Mouse (Mus musculus): Measurements from ENCODE around the gene Spty2d1.
"Not testable (repeated sequence)": the region's sequence is repeated elsewhere in the genome, so short reads cannot be mapped to it uniquely, and the experiment has no call there.

Gene Spty2d1

DNA sequence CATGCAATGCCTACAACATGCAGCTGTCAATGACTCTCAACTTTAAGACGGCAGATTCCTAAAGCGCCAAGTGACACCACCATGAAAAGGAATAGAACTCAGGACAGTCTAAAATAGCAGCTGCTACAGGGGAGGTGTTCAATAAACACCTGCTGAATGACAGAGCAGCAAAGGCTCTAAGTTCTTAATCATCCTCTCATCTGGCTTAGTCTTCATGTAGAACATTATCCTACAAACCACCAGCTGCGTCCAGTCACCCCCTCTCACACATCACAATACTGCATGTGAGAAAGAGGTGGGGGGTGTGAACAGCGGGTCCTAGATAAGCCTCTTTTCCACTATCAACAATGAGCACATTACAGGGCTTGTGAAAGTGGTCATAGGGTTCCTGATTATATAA is 11.2 kb downstream of the Spty2d1 start:
- in situ Hi-C loops (cut with MboI, MseI), result no loop called here

GRCm38 (mm10) chr7:46995558-46995957 is 12.7 kb downstream of the Spty2d1 start:
- in situ Hi-C loops (cut with MboI, MseI), result no loop called here

GRCm38 (mm10) chr7:46993079-46993478 is 15.1 kb downstream of the Spty2d1 start:
- in situ Hi-C loops (cut with MboI, MseI), result no loop called here

DNA sequence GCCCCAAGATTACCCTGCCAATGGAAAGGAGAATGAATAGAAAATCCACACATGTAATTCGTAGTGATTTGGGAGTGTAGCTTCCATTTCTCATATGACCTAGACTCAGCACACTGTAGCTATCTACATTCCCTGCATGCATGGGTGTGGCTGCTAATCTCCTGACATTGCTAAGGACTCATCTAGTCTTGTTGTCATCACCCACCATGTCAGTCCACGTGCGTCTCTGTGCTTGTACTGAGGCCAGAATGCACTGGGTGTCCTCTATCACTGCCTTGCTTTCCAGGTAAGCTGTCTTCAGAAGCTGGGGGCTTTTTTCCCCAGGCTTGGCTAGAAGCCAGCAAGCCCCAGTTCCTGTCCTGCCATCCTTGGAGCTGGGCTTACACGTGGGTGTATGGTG is 18.8 kb downstream of the Spty2d1 start:
- in situ Hi-C loops (cut with MboI, MseI), result not testable (repeated sequence)

GRCm38 (mm10) chr7:46987073-46987472 is 21.1 kb downstream of the Spty2d1 start:
- in situ Hi-C loops (cut with MboI, MseI), result no loop called here

GRCm38 (mm10) chr7:46986646-46987045 is 21.6 kb downstream of the Spty2d1 start:
- in situ Hi-C loops (cut with MboI, MseI), result no loop called here

GRCm38 (mm10) chr7:46985718-46986505 is 22.3 kb downstream of the Spty2d1 start:
- in situ Hi-C loops (cut with MboI, MseI), result no loop called here

- in situ Hi-C loops (cut with MboI, MseI), result no loop called here
These were observed 24.9 kb downstream of the Spty2d1 start, which contains the start of gene Gm9999 for GRCm38 (mm10) chr7:46983280-46983679. Gene Gm9999 (plus strand): TSS chr7:46983580.

DNA sequence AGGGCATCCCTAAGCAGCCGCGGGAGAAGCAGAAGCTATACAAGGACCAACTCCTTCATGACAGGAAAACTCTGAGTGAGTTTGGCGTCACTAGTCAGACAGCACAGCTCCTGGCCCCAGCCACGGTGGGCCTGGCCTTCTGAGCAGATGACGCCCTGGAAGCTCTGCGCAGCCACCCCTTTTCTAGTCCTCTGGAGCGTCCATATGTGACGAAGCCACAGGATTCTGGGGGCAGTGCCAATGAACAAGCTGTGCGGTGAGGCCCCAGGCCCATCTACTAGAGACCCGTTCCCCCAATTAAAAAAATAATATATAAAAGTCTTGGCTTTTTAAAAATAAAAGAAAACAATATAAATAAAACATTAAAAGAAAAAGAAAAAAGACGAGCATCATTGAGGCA is 32.8 kb downstream of the Spty2d1 start:
- in situ Hi-C loops (cut with MboI, MseI), result no loop called here

DNA sequence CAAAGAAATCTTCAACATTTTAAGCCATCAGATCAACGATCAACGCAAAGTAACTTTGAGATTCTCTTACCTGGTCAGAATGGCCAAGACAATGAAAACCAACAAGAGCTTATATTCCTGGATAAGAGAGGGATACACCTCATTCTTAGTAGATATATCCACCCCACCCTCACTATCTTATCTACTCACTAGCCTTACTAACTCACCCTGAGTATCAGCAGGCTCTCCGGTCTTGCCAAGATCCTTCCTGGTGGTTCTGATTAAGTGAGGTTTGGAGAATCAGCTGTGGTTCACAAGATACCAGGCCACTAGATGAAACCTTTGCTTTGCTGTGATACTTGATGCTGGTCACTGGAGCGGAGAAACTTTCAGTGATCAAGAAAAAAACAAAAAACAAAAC is 33.6 kb downstream of the Spty2d1 start:
- in situ Hi-C loops (cut with MboI, MseI), result no loop called here

DNA sequence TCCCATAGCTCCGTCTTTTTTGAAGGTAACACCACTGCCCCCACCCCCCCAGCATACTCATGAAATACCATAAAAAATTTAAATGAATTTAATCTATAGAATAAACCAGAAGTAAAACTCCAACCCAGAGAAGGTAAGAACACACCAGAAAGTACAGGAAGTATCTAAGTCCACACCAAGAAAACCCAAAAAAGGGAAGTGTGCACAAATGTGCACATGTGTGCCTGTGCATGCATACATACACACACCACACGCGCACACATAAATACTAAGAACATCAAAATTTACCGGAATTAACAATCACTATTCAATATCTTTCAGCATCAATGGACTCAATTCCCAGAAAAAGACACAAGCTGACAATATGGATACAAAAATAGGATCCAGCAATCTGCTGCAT is 38.3 kb downstream of the Spty2d1 start:
- in situ Hi-C loops (cut with MboI, MseI), result loop anchor here (5.0 to 10.0 kb wide), 2 partner anchors 37 to 1175 kb away; partner anchors contain the start of gene Spty2d1 (in 1 of the 2)

DNA sequence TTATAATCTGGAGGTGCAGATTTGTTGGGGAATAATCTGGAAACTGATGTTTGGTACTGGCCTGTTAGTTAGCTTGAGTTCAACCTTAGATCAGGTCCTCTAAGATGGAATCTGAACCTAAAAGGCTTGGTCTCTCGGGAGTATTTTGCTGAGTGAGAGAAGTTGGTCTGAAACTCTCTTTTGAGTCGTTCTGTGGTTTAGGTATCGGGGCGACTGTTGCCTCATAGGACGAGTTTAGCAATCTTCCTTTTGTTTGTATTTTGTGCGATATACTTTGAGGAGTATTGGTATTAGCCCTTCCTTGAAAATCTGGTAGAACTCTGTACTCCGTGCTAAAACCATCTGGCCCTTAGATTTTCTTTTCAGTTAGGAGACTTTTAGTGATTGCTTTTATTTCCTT is 44.1 kb downstream of the Spty2d1 start:
- in situ Hi-C loops (cut with MboI, MseI), result loop anchor here (5.0 to 10.0 kb wide), 4 partner anchors 53 to 1181 kb away; no protein-coding TSS in a partner anchor

- in situ Hi-C loops (cut with MboI, MseI), result loop anchor here (5.0 to 10.0 kb wide), 4 partner anchors 54 to 1182 kb away; no protein-coding TSS in a partner anchor
These were observed 45.2 kb downstream of the Spty2d1 start for GRCm38 (mm10) chr7:46962806-46963618.

DNA sequence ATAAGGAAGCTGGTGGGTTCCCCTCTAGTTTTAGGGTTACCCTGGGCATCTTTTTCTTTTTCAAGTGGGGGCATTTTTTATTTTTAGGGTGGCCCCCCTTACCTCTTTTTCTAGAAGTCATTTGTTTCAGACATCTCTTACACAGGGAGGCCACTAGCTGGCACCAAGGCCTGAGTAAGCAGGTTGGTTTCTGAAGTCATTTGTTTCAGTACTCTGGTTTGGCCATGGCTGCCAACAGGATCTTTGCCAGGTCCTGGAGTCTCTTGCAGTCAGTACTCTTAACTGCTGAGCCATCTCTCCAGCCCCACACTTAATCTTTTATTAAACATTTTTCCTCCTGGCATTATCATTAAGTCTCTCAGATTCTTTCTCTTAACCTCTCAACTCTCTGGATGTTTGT is 46.1 kb downstream of the Spty2d1 start:
- in situ Hi-C loops (cut with MboI, MseI), result loop anchor here (5.0 to 10.0 kb wide), 4 partner anchors 55 to 1183 kb away; no protein-coding TSS in a partner anchor

DNA sequence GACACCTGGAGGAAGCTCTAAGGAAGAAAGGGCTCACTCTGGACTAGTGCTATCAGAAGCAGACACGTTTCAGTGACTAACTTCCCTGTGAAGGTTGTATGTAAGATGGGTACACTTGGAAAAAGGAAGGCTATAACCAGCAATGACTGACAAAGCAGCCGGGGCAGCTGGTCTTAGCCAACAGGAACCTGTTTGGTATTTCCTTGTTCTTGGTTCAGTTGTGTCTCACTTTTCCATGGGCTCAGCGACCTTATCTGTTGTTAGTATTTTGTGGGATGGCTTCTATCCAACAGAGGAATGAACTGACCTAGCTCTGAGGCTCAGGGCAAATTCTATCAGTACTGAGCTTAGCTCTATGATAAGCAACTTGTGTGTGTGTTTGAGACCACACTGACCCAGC is 47.2 kb downstream of the Spty2d1 start:
- in situ Hi-C loops (cut with MboI, MseI), result loop anchor here (5.0 to 10.0 kb wide), 4 partner anchors 56 to 1184 kb away; no protein-coding TSS in a partner anchor

- in situ Hi-C loops (cut with MboI, MseI), result loop anchor here in 1 of 2 experiments (5.0 kb wide), 1 partner anchor 107 kb away; no protein-coding TSS in a partner anchor
These were observed 49.4 kb downstream of the Spty2d1 start for GRCm38 (mm10) chr7:46958853-46959252.

- in situ Hi-C loops (cut with MboI, MseI), result loop anchor here in 1 of 2 experiments (5.0 kb wide), 1 partner anchor 106 kb away; no protein-coding TSS in a partner anchor
These were observed 50.1 kb downstream of the Spty2d1 start, which contains the start of gene Uevld for GRCm38 (mm10) chr7:46957831-46958691. Gene Uevld (minus strand): TSS chr7:46958527.

Data from T-helper 17 cell (primary cell).